Mouse (Mus musculus) left cerebral cortex, adult 2 months (tissue): ENCODE data around the gene Vti1a. TPM values are rescaled to one million over a fixed set of nuclear protein-coding genes. Genes with fewer than 3 reads are reported as not detected.
A peak's percentile ranks its signal among the peaks of the same experiment; 100 is the strongest.

Experiments
- DNase-seq, 2 experiments: peaks; one replicate each; pipeline ENCODE4 v3.0.0; 2021 to 2022; ENCODE audit warnings: low spot score in 2 of 2, mixed read lengths in 1 of 2; ENCODE audit errors: extremely low spot score in 1 of 2
- H3K27ac ChIP-seq: fragments of 200-600 bp; 2 replicates; pipeline ENCODE4 v1.8.1; 2022
- H3K4me3 ChIP-seq: fragments of 200-600 bp; 2 replicates; pipeline ENCODE4 v1.8.1; 2022
- CTCF ChIP-seq: fragments of 200-600 bp; IDR thresholded peaks from 2 replicates; pipeline ENCODE4 v1.8.1; 2022; ENCODE audit warnings: antibody characterized with exemption, mild to moderate bottlenecking, moderate library complexity
- intact Hi-C: fragments of 180-260 bp; cut with DNase I; formaldehyde crosslinking; loops from one replicate; pipeline ENCODE4 v1.15.1; 2025
- long read RNA-seq, 2 experiments: library from polyadenylated mRNA; stranded (forward); transcript quantifications; one replicate each; pipeline ENCODE4 v2.0.0; 2021; ENCODE audit warnings: borderline mapping rate in 2 of 2
- total RNA-seq, 2 experiments: library from RNA; stranded (reverse); gene quantifications; 2 replicates each; pipeline ENCODE4 v1.2.3; 2021

Vti1a gene
- total RNA-seq = 10 to 100 TPM; 66.2 to 67.0 TPM
- long read RNA-seq, experiment 1, full-length matches to known transcripts = 54 of 83 reads
- long read RNA-seq, experiment 1, partial matches to known transcripts = 0 of 83 reads
- long read RNA-seq, experiment 1, other reads (novel, unspliced or antisense) = 29 of 83 reads
- long read RNA-seq, experiment 2, full-length matches to known transcripts = 31 of 70 reads
- long read RNA-seq, experiment 2, partial matches to known transcripts = 19 of 70 reads
- long read RNA-seq, experiment 2, other reads (novel, unspliced or antisense) = 20 of 70 reads

GRCm38 (mm10) chr19:55316109-55316714 is at the start of gene Vti1a:
Vti1a (plus strand) TSS chr19:55316295.
- peak; percentile 87 for DNase-seq
- H3K27ac ChIP-seq = peak within 1 kb of the TSS; percentile 90
- intact Hi-C loops = loop anchor here (5.0 kb wide), 1 partner anchor 219 kb away; no protein-coding TSS in a partner anchor
- peak; percentile 56 for TF ChIP-seq CTCF
- H3K4me3 ChIP-seq = peak within 1 kb of the TSS; percentile 100

- intact Hi-C loops = no loop called here
- no peak for TF ChIP-seq CTCF
- H3K4me3 ChIP-seq = no peak overlapping the region
- H3K27ac ChIP-seq = no peak overlapping the region
- no peak for DNase-seq
Observed at GRCm38 (mm10) chr19:55266786-55267185, 49.3 kb upstream of the Vti1a start.

- intact Hi-C loops = no loop called here
- no peak for TF ChIP-seq CTCF
- no peak overlapping the region for H3K4me3 ChIP-seq
- DNase-seq = no peak
- H3K27ac ChIP-seq = no peak overlapping the region
Observed at GRCm38 (mm10) chr19:55268150-55268549, 47.9 kb upstream of the Vti1a start.

- Histone ChIP-seq H3K27ac (no peak overlapping the region), H3K4me3 (no peak overlapping the region)
- intact Hi-C loops = no loop called here
- DNase-seq = no peak
- no peak for TF ChIP-seq CTCF
Observed at GRCm38 (mm10) chr19:55269051-55269450, 47.0 kb upstream of the Vti1a start.

DNA sequence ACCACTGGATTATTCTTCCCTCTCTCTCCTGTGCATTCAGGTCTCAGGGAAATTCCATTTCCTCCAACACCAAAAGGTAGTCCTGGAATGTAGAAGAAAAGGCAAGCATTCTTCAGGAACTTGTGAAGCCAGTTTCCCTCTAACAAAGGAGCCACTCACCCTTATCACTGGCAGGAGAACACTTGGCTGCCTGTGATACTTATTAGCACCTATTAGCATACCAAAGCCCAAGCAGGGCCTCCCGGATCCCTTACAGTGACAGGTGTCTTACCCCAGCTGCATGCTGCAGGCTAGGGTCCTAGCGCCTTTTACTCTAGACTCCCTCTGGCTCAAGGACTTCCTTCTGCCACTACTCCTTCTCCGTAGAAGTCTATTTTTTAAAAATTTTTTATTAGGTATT is 44.6 kb upstream of the Vti1a start:
- H3K27ac ChIP-seq = no peak overlapping the region
- no peak for DNase-seq
- intact Hi-C loops = no loop called here
- no peak for TF ChIP-seq CTCF
- H3K4me3 ChIP-seq = no peak overlapping the region

DNA sequence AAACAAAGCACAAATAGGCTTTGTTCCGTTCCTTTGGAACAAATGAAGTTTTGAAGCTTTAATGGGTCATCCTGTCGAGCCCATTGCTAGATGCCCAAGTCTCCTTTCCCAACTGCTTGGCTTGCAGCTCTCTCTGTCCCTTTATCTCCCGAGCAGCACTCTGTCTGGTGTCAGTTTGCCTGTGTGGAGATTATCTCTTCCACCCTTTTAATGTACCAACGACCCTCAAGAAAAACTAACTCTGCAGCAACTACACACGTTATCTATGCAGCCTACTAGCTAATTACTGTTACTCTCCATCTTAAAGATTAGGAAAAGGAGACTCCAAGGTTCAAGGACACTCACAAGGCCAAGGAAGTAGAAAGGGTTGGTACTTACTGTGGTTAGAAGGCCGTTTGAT is 42.8 kb upstream of the Vti1a start:
- no peak for DNase-seq
- Histone ChIP-seq H3K4me3 (no peak overlapping the region), H3K27ac (no peak overlapping the region)
- TF ChIP-seq CTCF = no peak
- intact Hi-C loops = no loop called here

GRCm38 (mm10) chr19:55276100-55276499 is 40.0 kb upstream of the Vti1a start:
- intact Hi-C loops = no loop called here
- H3K27ac ChIP-seq = no peak overlapping the region
- TF ChIP-seq CTCF = no peak

GRCm38 (mm10) chr19:55276770-55277169 is 39.3 kb upstream of the Vti1a start:
- no peak overlapping the region for H3K4me3 ChIP-seq
- no peak overlapping the region for H3K27ac ChIP-seq
- DNase-seq = no peak
- intact Hi-C loops = no loop called here
- no peak for TF ChIP-seq CTCF

More at GRCm38 (mm10) chr19:55276100-55276499, 40.0 kb upstream of the Vti1a start:
- no peak for DNase-seq
- H3K4me3 ChIP-seq = no peak overlapping the region

DNA sequence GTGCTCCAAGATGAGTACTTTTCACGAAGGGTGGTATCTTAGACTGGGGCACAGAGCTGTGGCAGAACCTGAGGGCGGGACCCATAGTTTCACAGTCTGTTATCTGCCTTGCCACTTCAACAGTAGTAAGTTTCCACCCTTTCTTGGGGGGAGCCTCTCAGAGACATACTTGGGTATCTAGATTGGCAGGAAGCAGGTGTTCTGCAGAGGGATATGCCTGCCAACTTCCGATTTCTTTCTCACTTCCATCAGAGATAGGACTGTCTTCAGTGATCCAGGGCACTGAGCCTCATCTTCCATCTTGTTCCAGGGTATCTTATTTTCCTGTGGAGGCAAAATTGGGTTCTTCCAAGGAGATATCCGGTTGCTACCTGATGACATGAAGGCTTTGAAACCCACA is 32.0 kb upstream of the Vti1a start:
- Histone ChIP-seq H3K4me3 (no peak overlapping the region), H3K27ac (no peak overlapping the region)
- intact Hi-C loops = no loop called here
- DNase-seq = no peak
- no peak for TF ChIP-seq CTCF

DNA sequence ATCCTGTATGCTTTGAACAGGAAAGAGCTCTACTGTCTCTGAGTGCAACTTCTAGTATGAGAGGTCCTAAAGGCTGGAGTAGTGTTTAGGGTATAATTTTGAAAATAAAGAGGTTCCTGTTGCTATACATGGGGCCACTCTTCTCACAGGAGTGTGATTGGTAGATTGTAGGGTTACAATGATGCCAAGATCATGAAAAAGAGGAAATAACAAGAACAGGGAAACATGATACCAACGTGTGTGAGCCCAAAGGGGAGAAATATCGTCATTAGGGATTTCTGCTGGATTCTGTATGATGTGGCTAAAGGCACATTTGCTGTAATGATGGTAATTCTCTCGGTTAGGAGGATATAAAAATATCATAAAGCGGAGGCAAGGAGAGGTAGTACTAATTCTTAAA is 30.1 kb upstream of the Vti1a start:
- no peak for TF ChIP-seq CTCF
- no peak overlapping the region for H3K4me3 ChIP-seq
- intact Hi-C loops = no loop called here
- no peak overlapping the region for H3K27ac ChIP-seq
- DNase-seq = no peak

DNA sequence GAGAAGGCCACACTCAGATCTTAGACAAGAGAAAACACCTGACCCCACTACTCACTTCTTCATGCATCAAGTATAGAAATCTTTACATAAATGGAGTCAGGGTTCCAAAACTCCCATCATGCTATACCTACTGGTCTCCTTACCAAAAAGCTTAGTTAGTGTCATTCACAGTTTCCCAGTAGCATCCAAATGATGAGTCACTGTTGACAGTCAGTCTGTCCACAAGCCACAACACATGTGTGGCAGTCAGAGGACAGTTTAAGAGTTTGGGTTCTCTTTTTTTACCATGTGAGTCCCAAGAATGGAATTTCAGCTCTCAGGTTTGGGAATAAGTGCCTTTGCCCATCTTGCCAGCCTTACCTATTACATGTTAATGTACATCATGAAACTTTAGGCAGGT is 27.1 kb upstream of the Vti1a start:
- no peak for DNase-seq
- no peak overlapping the region for H3K4me3 ChIP-seq
- H3K27ac ChIP-seq = no peak overlapping the region
- TF ChIP-seq CTCF = no peak
- intact Hi-C loops = no loop called here

- DNase-seq = no peak
- TF ChIP-seq CTCF = no peak
- intact Hi-C loops = no loop called here
- Histone ChIP-seq H3K27ac (no peak overlapping the region), H3K4me3 (no peak overlapping the region)
Observed at GRCm38 (mm10) chr19:55290621-55291270, 25.3 kb upstream of the Vti1a start.
